26 mouse cellular contexts compared by ENCODE assay signal in genomic region chr8:94412518-94412917, GRCm38 (mm10). TPM values are rescaled to one million over a fixed set of nuclear protein-coding genes. Genes with fewer than 3 reads are reported as not detected.
DNase-seq lines count a peak whose midpoint lies in the region; ATAC-seq lines count a peak whose summit lies in the region.
"Had no signal": no experiment of that assay in that cellular context is flagged by ENCODE, and none has a peak within 500 bp of the region (broad histone marks: within the 10 kb centered on the region; RNA-seq: fewer than 3 reads in every experiment).

No protein-coding gene starts in this region.

- peak; percentile 52 for ATAC-seq in granulocyte monocyte progenitor cell, adult 5-6 weeks (replicated peaks; ENCODE audit: poor library complexity, severe bottlenecking)
- ATAC-seq in megakaryocyte, adult 5-6 weeks (ENCODE audit: poor library complexity, severe bottlenecking) = peak; percentile 23; the same call in 1 of the 2 replicates
- no peak for ATAC-seq in neural tube, embryonic 15.5 days (ENCODE audit: low FRiP score)
- ATAC-seq: forebrain, embryonic 14.5 days; forebrain, postnatal 0 days; Patski had no signal

- no peak overlapping the region for H3K9ac ChIP-seq in neural tube, embryonic 15.5 days (replicated peaks)
- H3K9ac ChIP-seq: embryonic facial prominence, embryonic 13.5 days; embryonic facial prominence, embryonic 15.5 days; forebrain, embryonic 12.5 days; forebrain, postnatal 0 days had no signal

- DNase-seq in 416B (ENCODE audit: low read depth) = peak; percentile 92
- DNase-seq in layer of hippocampus, adult 9-11 months = no peak
- DNase-seq: adrenal gland, adult 8-10 months; adrenal gland, postnatal 14 days; adrenal gland, postnatal 36 days; B cell, adult 2 months; cerebellum, adult 11 months; cerebellum, adult 18-20 months; cerebellum, adult 8-10 months; cerebellum, adult 9-11 months; cerebellum, postnatal 14 days; cerebellum, postnatal 36 days; embryo, embryonic 11 days; forebrain, postnatal 0 days had no signal

- H3K4me2 ChIP-seq in neural tube, embryonic 15.5 days = no peak overlapping the region
- H3K4me2 ChIP-seq: embryonic facial prominence, embryonic 13.5 days; embryonic facial prominence, embryonic 15.5 days; forebrain, embryonic 12.5 days had no signal

- no peak overlapping the region for H3K27ac ChIP-seq in neural tube, embryonic 15.5 days (replicated peaks)
- H3K27ac ChIP-seq: embryonic facial prominence, embryonic 13.5 days; embryonic facial prominence, embryonic 15.5 days; forebrain, embryonic 10.5 days; forebrain, embryonic 12.5 days had no signal

- 83% methylated on average over 6 of the region's 6 CpGs for WGBS in neural tube, embryonic 15.5 days

- H3K9me3 ChIP-seq in neural tube, embryonic 15.5 days (replicated peaks) = no peaks in the 10 kb centered on the region
- H3K9me3 ChIP-seq: embryonic facial prominence, embryonic 13.5 days; embryonic facial prominence, embryonic 15.5 days; forebrain, embryonic 10.5 days; forebrain, embryonic 12.5 days; G1E had no signal

- no peak overlapping the region for H3K4me3 ChIP-seq in neural tube, embryonic 15.5 days (replicated peaks)
- H3K4me3 ChIP-seq: embryonic facial prominence, embryonic 13.5 days; embryonic facial prominence, embryonic 15.5 days; erythroblast, embryonic 14.5 days; forebrain, embryonic 10.5 days; forebrain, embryonic 12.5 days had no signal

- H3K4me1 ChIP-seq in neural tube, embryonic 15.5 days = no peaks in the 10 kb centered on the region
- H3K4me1 ChIP-seq: embryonic facial prominence, embryonic 13.5 days; embryonic facial prominence, embryonic 15.5 days; forebrain, embryonic 10.5 days; forebrain, embryonic 12.5 days had no signal

- H3K36me3 ChIP-seq in neural tube, embryonic 15.5 days = no peaks in the 10 kb centered on the region
- H3K36me3 ChIP-seq: embryonic facial prominence, embryonic 13.5 days; embryonic facial prominence, embryonic 15.5 days; forebrain, embryonic 10.5 days; forebrain, embryonic 12.5 days; G1E had no signal

- no peaks in the 10 kb centered on the region for H3K27me3 ChIP-seq in neural tube, embryonic 15.5 days (replicated peaks)
- H3K27me3 ChIP-seq: CH12.LX; embryonic facial prominence, embryonic 13.5 days; embryonic facial prominence, embryonic 15.5 days; forebrain, embryonic 12.5 days had no signal

RNA-seq across cellular contexts. Expression of gene Nlrc5, which starts 21.6 kb away (rescaled TPM):
- 35.8 and 43.0 TPM in 2 replicates for total RNA-seq in granulocyte monocyte progenitor cell, adult 5-6 weeks (2014; fragmentation: Nextera tagmentation)
- total RNA-seq in granulocyte monocyte progenitor cell, adult 5-6 weeks (2017) = 19.3 and 19.4 TPM in 2 replicates
- total RNA-seq in megakaryocyte, adult 5-6 weeks (2015) = 29.2 and 32.2 TPM in 2 replicates
- 27.4 and 28.2 TPM in 2 replicates for total RNA-seq in megakaryocyte, adult 5-6 weeks (2017)
- polyA plus RNA-seq in neural tube, embryonic 15.5 days (2015; fragmentation: Nextera tagmentation; extraction: Ambion mirVana) = 0.68 and 1.0 TPM in 2 replicates

RNA-seq across cellular contexts. Expression of gene Herpud1, which starts 26.3 kb away (rescaled TPM):
- 81.6 and 83.0 TPM in 2 replicates for total RNA-seq in granulocyte monocyte progenitor cell, adult 5-6 weeks (2014; fragmentation: Nextera tagmentation)
- total RNA-seq in granulocyte monocyte progenitor cell, adult 5-6 weeks (2017) = 80.3 and 95.4 TPM in 2 replicates
- 71.9 and 76.0 TPM in 2 replicates for total RNA-seq in megakaryocyte, adult 5-6 weeks (2015)
- total RNA-seq in megakaryocyte, adult 5-6 weeks (2017) = 79.4 and 80.9 TPM in 2 replicates
- 70.8 and 75.5 TPM in 2 replicates for polyA plus RNA-seq in neural tube, embryonic 15.5 days (2015; fragmentation: Nextera tagmentation; extraction: Ambion mirVana)
